Mouse (Mus musculus) heart, embryonic 15.5 days (tissue): ENCODE results near the gene Dhodh. TPM values are rescaled to one million over a fixed set of nuclear protein-coding genes. Genes with fewer than 3 reads are reported as not detected.
A peak's percentile ranks its signal among the peaks of the same experiment; 100 is the strongest.

ENCODE experiments used
- ATAC-seq: fragments of 200-750 bp; cut with Nextera tagmentation; replicated peaks from 2 replicates; pipeline ENCODE4 v1.8.0; 2017; ENCODE audit warnings: low read depth, moderate TSS enrichment; ENCODE audit not compliant: insufficient number of reproducible peaks, insufficient read depth, low FRiP score
- H3K27ac ChIP-seq: fragments of 300-500 bp; sonication (generic); 2 replicates; pipeline ENCODE4 v1.5.1; 2015; ENCODE audit warnings: mild to moderate bottlenecking, inconsistent platforms
- H3K27me3 ChIP-seq: fragments of 300-500 bp; sonication (generic); 2 replicates; pipeline ENCODE4 v1.6.1; 2015; ENCODE audit warnings: inconsistent platforms
- H3K36me3 ChIP-seq: fragments of 300-500 bp; sonication (generic); 2 replicates; pipeline ENCODE4 v1.6.1; 2015; ENCODE audit warnings: mild to moderate bottlenecking, inconsistent platforms
- H3K4me1 ChIP-seq: fragments of 300-500 bp; sonication (generic); replicated peaks from 2 replicates; pipeline ENCODE4 v1.6.1; 2015; ENCODE audit warnings: inconsistent platforms
- H3K4me2 ChIP-seq: fragments of 300-500 bp; sonication (generic); 2 replicates; pipeline ENCODE4 v1.6.1; 2015; ENCODE audit warnings: inconsistent platforms, mild to moderate bottlenecking, moderate library complexity
- H3K4me3 ChIP-seq: fragments of 300-500 bp; sonication (generic); 2 replicates; pipeline ENCODE4 v1.5.1; 2015; ENCODE audit warnings: mild to moderate bottlenecking, inconsistent platforms
- H3K9ac ChIP-seq: fragments of 300-500 bp; sonication (generic); 2 replicates; pipeline ENCODE4 v1.6.1; 2015; ENCODE audit warnings: mild to moderate bottlenecking, inconsistent platforms
- H3K9me3 ChIP-seq: fragments of 300-500 bp; sonication (generic); replicated peaks from 2 replicates; pipeline ENCODE4 v1.6.1; 2016; ENCODE audit warnings: inconsistent platforms
- WGBS: fragments of 180-500 bp; shearing (Covaris S2); methylation state at CpG from one replicate; pipeline ENCODE4 v1.1.7; 2015; ENCODE audit warnings: mixed read lengths; 5-methylcytosine and 5-hydroxymethylcytosine counted together
- polyA plus RNA-seq: library from polyadenylated mRNA; unstranded; fragments of >200 nt; fragmentation: Nextera tagmentation; extraction: Ambion mirVana; gene quantifications from 2 replicates; pipeline ENCODE4 v1.2.1, GENCODE M21; 2015

Gene Dhodh
- polyA plus RNA-seq = 33.7 and 39.7 TPM in 2 replicates

GRCm38 (mm10) chr8:109608271-109609152 is at the start of gene Dhodh:
Dhodh (minus strand) TSS chr8:109608673.
- peak within 1 kb of the TSS; percentile 66 for H3K4me3 ChIP-seq
- WGBS = under 1% methylated on average over 42 of the region's 42 CpGs

GRCm38 (mm10) chr8:109656860-109657259 is 48.4 kb upstream of the Dhodh start:
- Histone ChIP-seq H3K27me3 (no peaks in the 10 kb centered on the region), H3K4me3 (no peak overlapping the region), H3K36me3 (no peaks in the 10 kb centered on the region), H3K27ac (no peak overlapping the region), H3K9me3 (no peaks in the 10 kb centered on the region), H3K9ac (no peak overlapping the region), H3K4me1 (no peaks in the 10 kb centered on the region), H3K4me2 (no peak overlapping the region)
- 76% methylated on average over 3 of the region's 3 CpGs for WGBS
- ATAC-seq = no peak

More at GRCm38 (mm10) chr8:109608271-109609152, at the start of gene Dhodh:
- Histone ChIP-seq H3K36me3 (peaks cover 9% of the 10 kb centered on the region; the same call in 1 of the 2 replicates), H3K27me3 (no peaks in the 10 kb centered on the region), H3K9ac (peak within 1 kb of the TSS; percentile 77), H3K4me1 (peaks cover 11% of the 10 kb centered on the region), H3K9me3 (no peaks in the 10 kb centered on the region), H3K4me2 (peak within 1 kb of the TSS; percentile 85), H3K27ac (peak within 1 kb of the TSS; percentile 97)
- ATAC-seq = peak; percentile 98

- H3K36me3 ChIP-seq = no peaks in the 10 kb centered on the region
- no peak for ATAC-seq
- peaks cover 5% of the 10 kb centered on the region; the same call in 1 of the 2 replicates for H3K27me3 ChIP-seq
- WGBS = 77% methylated on average over 10 of the region's 10 CpGs
- H3K9me3 ChIP-seq = no peaks in the 10 kb centered on the region
- no peak overlapping the region for H3K4me3 ChIP-seq
- no peaks in the 10 kb centered on the region for H3K4me1 ChIP-seq
- no peak overlapping the region for H3K9ac ChIP-seq
- H3K4me2 ChIP-seq = no peak overlapping the region
- no peak overlapping the region for H3K27ac ChIP-seq
These were observed 42.3 kb upstream of the Dhodh start for GRCm38 (mm10) chr8:109650801-109651200.

- 25% methylated on average over 7 of the region's 7 CpGs for WGBS
These were observed 40.0 kb upstream of the Dhodh start for GRCm38 (mm10) chr8:109648469-109648868.

GRCm38 (mm10) chr8:109647331-109647730 is 38.9 kb upstream of the Dhodh start:
- H3K27ac ChIP-seq = no peak overlapping the region
- H3K36me3 ChIP-seq = no peaks in the 10 kb centered on the region
- peaks cover 5% of the 10 kb centered on the region; the same call in 1 of the 2 replicates for H3K27me3 ChIP-seq
- H3K9ac ChIP-seq = no peak overlapping the region
- no peaks in the 10 kb centered on the region for H3K9me3 ChIP-seq
- no peak overlapping the region for H3K4me3 ChIP-seq
- no peaks in the 10 kb centered on the region for H3K4me1 ChIP-seq
- WGBS = 59% methylated on average over 11 of the region's 11 CpGs
- H3K4me2 ChIP-seq = no peak overlapping the region
- no peak for ATAC-seq

More at GRCm38 (mm10) chr8:109648469-109648868, 40.0 kb upstream of the Dhodh start:
- H3K27ac ChIP-seq = no peak overlapping the region
- no peaks in the 10 kb centered on the region for H3K4me1 ChIP-seq
- no peak overlapping the region for H3K9ac ChIP-seq
- no peak for ATAC-seq
- no peaks in the 10 kb centered on the region for H3K9me3 ChIP-seq
- no peak overlapping the region for H3K4me2 ChIP-seq
- H3K4me3 ChIP-seq = no peak overlapping the region
- peaks cover 5% of the 10 kb centered on the region; the same call in 1 of the 2 replicates for H3K27me3 ChIP-seq
- H3K36me3 ChIP-seq = no peaks in the 10 kb centered on the region

- Histone ChIP-seq H3K4me2 (no peak overlapping the region), H3K9me3 (no peaks in the 10 kb centered on the region), H3K27ac (no peak overlapping the region), H3K9ac (no peak overlapping the region), H3K27me3 (no peaks in the 10 kb centered on the region), H3K4me3 (no peak overlapping the region), H3K36me3 (no peaks in the 10 kb centered on the region), H3K4me1 (no peaks in the 10 kb centered on the region)
- 67% methylated on average over 5 of the region's 5 CpGs for WGBS
- no peak for ATAC-seq
These were observed 32.8 kb upstream of the Dhodh start for GRCm38 (mm10) chr8:109641236-109641635.

GRCm38 (mm10) chr8:109640410-109640809 is 31.9 kb upstream of the Dhodh start:
- no peak overlapping the region for H3K9ac ChIP-seq
- no peaks in the 10 kb centered on the region for H3K9me3 ChIP-seq
- ATAC-seq = no peak
- H3K27me3 ChIP-seq = no peaks in the 10 kb centered on the region
- H3K4me1 ChIP-seq = no peaks in the 10 kb centered on the region
- no peak overlapping the region for H3K27ac ChIP-seq
- H3K4me2 ChIP-seq = no peak overlapping the region
- H3K36me3 ChIP-seq = no peaks in the 10 kb centered on the region
- 57% methylated on average over 7 of the region's 7 CpGs for WGBS
- no peak overlapping the region for H3K4me3 ChIP-seq

GRCm38 (mm10) chr8:109638851-109639250 is 30.4 kb upstream of the Dhodh start:
- H3K4me3 ChIP-seq = no peak overlapping the region
- H3K36me3 ChIP-seq = no peaks in the 10 kb centered on the region
- H3K27me3 ChIP-seq = no peaks in the 10 kb centered on the region
- no peaks in the 10 kb centered on the region for H3K4me1 ChIP-seq
- 76% methylated on average over 5 of the region's 5 CpGs for WGBS
- ATAC-seq = no peak
- no peak overlapping the region for H3K27ac ChIP-seq
- H3K9me3 ChIP-seq = no peaks in the 10 kb centered on the region
- H3K4me2 ChIP-seq = no peak overlapping the region
- H3K9ac ChIP-seq = no peak overlapping the region

- 81% methylated on average over 8 of the region's 8 CpGs for WGBS
These were observed 26.7 kb upstream of the Dhodh start for GRCm38 (mm10) chr8:109635146-109635545.

GRCm38 (mm10) chr8:109632498-109632897 is 24.0 kb upstream of the Dhodh start:
- no peak for ATAC-seq
- Histone ChIP-seq H3K4me2 (no peak overlapping the region), H3K27ac (no peak overlapping the region), H3K27me3 (no peaks in the 10 kb centered on the region), H3K9me3 (no peaks in the 10 kb centered on the region), H3K4me1 (no peaks in the 10 kb centered on the region), H3K4me3 (no peak overlapping the region), H3K36me3 (no peaks in the 10 kb centered on the region), H3K9ac (no peak overlapping the region)
- WGBS = 72% methylated on average over 5 of the region's 5 CpGs

More at GRCm38 (mm10) chr8:109635146-109635545, 26.7 kb upstream of the Dhodh start:
- Histone ChIP-seq H3K27me3 (no peaks in the 10 kb centered on the region), H3K9ac (no peak overlapping the region), H3K9me3 (no peaks in the 10 kb centered on the region), H3K4me2 (no peak overlapping the region), H3K27ac (no peak overlapping the region), H3K4me1 (no peaks in the 10 kb centered on the region), H3K4me3 (no peak overlapping the region), H3K36me3 (no peaks in the 10 kb centered on the region)
- no peak for ATAC-seq

- ATAC-seq = no peak
- no peaks in the 10 kb centered on the region for H3K36me3 ChIP-seq
- no peaks in the 10 kb centered on the region for H3K4me1 ChIP-seq
- H3K9me3 ChIP-seq = no peaks in the 10 kb centered on the region
- H3K4me3 ChIP-seq = no peak overlapping the region
- H3K27ac ChIP-seq = no peak overlapping the region
- no peak overlapping the region for H3K4me2 ChIP-seq
- no peaks in the 10 kb centered on the region for H3K27me3 ChIP-seq
- WGBS = 58% methylated on average over 6 of the region's 6 CpGs
- H3K9ac ChIP-seq = no peak overlapping the region
These were observed 20.2 kb upstream of the Dhodh start for GRCm38 (mm10) chr8:109628638-109629037.
